Mouse (Mus musculus) urinary bladder, adult 18-20 months (tissue): Measurements from ENCODE around the gene Gm17651.

ENCODE experiments used
- DNase-seq, 2 experiments: peaks; one replicate each; pipeline ENCODE4 v3.0.0; 2022; ENCODE audit warnings: low spot score in 2 of 2, mixed read lengths in 2 of 2

Gm17651 gene

DNA sequence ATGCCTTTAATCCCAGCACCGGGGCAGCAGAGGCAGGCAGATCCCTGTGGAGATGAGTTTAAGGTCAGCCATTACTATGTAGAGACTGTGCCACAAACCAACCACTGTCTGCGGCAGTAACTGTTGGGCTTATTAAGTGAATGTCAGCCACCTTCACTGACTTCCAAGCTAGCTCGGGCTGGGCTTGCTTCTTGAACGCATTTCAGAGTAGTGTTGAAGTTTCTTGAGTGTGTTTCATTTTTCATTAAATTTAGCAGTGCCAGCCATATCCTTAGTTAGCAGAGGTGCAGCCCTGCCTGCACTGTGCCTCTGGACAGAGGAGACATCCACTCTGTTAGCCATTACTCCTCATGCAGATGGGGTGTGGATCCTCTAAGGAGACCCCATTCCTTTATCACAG, 43.7 kb downstream of the Gm17651 start:
- no peak for DNase-seq

DNA sequence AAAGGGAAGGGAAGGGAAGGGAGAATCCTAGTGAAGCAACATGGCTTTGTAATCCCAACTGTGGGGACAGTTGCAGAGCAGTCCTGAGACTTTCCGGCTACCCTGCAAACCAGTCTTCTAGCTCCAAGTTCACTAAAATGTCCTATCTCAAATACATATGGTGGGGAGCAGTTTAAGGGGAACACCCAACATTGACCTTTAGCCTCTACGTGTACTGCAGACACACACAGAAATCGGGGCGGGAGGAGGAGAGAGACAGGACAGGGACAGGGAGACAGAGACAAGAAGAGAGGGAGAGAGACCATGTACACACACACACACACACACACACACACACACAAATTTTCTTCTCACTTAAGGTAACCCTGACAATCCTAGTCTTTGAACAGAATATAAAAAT, 44.6 kb downstream of the Gm17651 start:
- DNase-seq, result no peak

- DNase-seq, result peak; percentile 84 to 85
Observed at GRCm38 (mm10) chr3:97628391-97629001, 46.0 kb downstream of the Gm17651 start, which contains the start of gene Fmo5. Gene Fmo5 (plus strand): TSS chr3:97628804.

DNA sequence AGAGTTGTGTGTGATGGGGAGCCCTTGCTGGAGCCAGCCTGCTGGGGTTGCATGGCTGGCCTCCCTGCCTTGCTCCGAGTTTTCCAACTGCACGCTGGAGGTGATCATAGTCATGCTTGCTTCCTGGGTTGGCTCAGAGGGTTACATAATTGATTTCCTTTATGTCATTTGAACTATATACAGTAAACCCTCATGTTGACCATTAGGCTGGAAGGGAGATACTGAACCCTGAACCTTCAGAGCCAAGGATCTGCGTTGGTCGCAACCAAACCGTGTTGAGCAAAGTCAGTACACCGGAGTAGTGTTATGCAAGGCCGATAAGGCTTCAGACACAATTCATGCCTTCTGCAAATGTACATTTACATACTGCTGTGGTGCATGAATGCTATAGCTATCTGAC, 46.6 kb downstream of the Gm17651 start:
- no peak for DNase-seq

DNA sequence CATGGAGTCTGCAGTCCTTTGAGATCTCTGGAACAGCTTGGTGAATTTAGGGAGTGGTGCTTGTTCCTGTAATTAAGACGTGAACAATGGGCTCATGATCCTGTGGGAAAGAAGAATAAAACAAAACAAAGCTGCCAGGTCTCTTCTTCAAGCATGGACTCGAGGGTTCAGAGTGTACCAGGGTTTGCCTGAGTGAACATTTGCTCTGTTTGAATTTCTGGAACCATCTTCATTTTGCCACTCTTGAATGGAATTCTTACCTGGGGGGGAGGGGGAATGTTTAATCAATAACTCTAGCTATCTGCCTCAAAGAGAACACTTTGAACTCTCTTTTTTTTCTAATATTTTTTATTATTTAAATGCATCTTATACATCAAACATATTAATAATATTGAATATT, 49.9 kb downstream of the Gm17651 start:
- no peak for DNase-seq
